Mouse (Mus musculus) forebrain, embryonic 11.5 days (tissue): ENCODE results near the gene Tubgcp6. TPM values are rescaled to one million over a fixed set of nuclear protein-coding genes. Genes with fewer than 3 reads are reported as not detected.

ENCODE experiments used
- ATAC-seq: fragments of 200-750 bp; cut with Nextera tagmentation; replicated peaks from 2 replicates; pipeline ENCODE4 v1.8.0; 2017; ENCODE audit warnings: moderate TSS enrichment; ENCODE audit not compliant: low FRiP score
- DNase-seq: peaks from one replicate; pipeline ENCODE4 v3.0.0-alpha.2; 2017; ENCODE audit warnings: low spot score
- H3K27ac ChIP-seq: fragments of 300-500 bp; sonication (generic); 2 replicates; pipeline ENCODE4 v1.5.1; 2014; ENCODE audit warnings: low read depth, low read length
- H3K27me3 ChIP-seq: fragments of 300-500 bp; sonication (generic); 2 replicates; pipeline ENCODE4 v1.6.1; 2014; ENCODE audit warnings: mild to moderate bottlenecking, low read length, mixed read lengths; ENCODE audit not compliant: control insufficient read depth, insufficient read depth
- H3K36me3 ChIP-seq: fragments of 300-500 bp; sonication (generic); 2 replicates; pipeline ENCODE4 v1.6.1; 2014; ENCODE audit warnings: mild to moderate bottlenecking, low read length, moderate library complexity, mixed read lengths; ENCODE audit not compliant: control insufficient read depth, insufficient read depth
- H3K4me1 ChIP-seq: fragments of 300-500 bp; sonication (generic); replicated peaks from 2 replicates; pipeline ENCODE4 v1.6.1; 2014; ENCODE audit warnings: low read length, mixed read lengths; ENCODE audit not compliant: control insufficient read depth, insufficient read depth
- H3K4me2 ChIP-seq: fragments of 300-500 bp; sonication (generic); 2 replicates; pipeline ENCODE4 v1.6.1; 2014; ENCODE audit warnings: low read depth, mild to moderate bottlenecking, low read length, moderate library complexity, mixed read lengths; ENCODE audit not compliant: severe bottlenecking
- H3K4me3 ChIP-seq: fragments of 300-500 bp; sonication (generic); 2 replicates; pipeline ENCODE4 v1.5.1; 2014; ENCODE audit warnings: low read depth, low read length
- H3K9ac ChIP-seq: fragments of 300-500 bp; sonication (generic); 2 replicates; pipeline ENCODE4 v1.6.1; 2014; ENCODE audit warnings: low read length
- H3K9me3 ChIP-seq: fragments of 300-500 bp; sonication (generic); 2 replicates; pipeline ENCODE4 v1.6.1; 2016; ENCODE audit warnings: low read length, mixed read lengths; ENCODE audit not compliant: control insufficient read depth
- WGBS: fragments of 180-500 bp; shearing (Covaris S2); extraction: QIAGEN DNeasy Blood & Tissue Kit; methylation state at CpG from one replicate; pipeline ENCODE4 v1.1.7; 2014; 5-methylcytosine and 5-hydroxymethylcytosine counted together
- polyA plus RNA-seq: library from polyadenylated mRNA; unstranded; fragments of >200 nt; fragmentation: Nextera tagmentation; extraction: Ambion mirVana; gene quantifications from 2 replicates; pipeline ENCODE4 v1.2.1, GENCODE M21; 2014

Gene Tubgcp6
- polyA plus RNA-seq, 1 experiment from 2014 or later = 24.2 TPM

DNA sequence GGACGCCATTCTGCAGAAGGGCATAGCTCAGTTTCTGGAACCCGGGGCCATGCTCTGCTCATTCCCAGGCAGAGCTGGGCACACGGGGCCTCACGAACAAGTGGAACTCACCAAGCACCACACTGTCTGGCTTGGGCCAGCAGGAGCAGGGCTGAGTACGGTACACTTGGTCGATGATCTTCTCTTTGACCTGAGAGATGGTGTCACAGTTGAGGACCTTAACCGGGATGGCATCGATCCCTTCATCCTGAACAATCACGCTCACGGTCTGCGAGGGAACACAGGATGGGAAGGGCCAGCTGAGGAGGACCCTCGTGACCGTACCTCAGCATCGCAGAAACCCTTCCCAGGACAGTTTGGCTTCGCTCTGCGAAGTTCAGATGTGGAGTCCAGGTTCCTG is 35.6 kb upstream of the Tubgcp6 start:
- no peak overlapping the region for H3K4me2 ChIP-seq
- ATAC-seq (no peak), DNase-seq (no peak)
- no peaks in the 10 kb centered on the region for H3K4me1 ChIP-seq
- no peaks in the 10 kb centered on the region for H3K9me3 ChIP-seq
- no peak overlapping the region for H3K4me3 ChIP-seq
- no peak overlapping the region for H3K9ac ChIP-seq
- H3K27ac ChIP-seq = no peak overlapping the region
- 90% methylated on average over 16 of the region's 16 CpGs for WGBS
- H3K36me3 ChIP-seq = peaks cover 56% of the 10 kb centered on the region
- no peaks in the 10 kb centered on the region for H3K27me3 ChIP-seq

DNA sequence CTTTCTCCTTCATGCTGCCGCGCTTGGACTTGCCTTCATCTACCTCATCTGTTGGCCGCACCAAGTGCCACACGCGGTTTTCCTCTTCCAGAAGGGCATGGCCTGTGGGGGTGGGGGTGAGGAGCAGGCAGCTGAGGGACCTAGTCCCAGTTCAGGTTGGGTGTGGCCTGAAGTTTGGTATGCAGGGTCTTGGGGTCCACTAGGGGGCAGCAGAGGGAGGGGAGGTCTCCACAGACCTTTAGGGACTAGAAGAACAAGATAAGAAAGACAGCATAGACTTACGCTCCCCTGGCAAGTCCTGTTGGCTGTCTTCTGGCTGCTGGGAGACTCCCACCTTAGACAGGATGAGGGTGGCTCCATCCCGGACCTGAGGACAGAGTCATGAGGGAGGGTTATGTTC is 35.0 kb upstream of the Tubgcp6 start:
- Histone ChIP-seq H3K27ac (no peak overlapping the region), H3K4me1 (no peaks in the 10 kb centered on the region), H3K4me2 (no peak overlapping the region), H3K9me3 (no peaks in the 10 kb centered on the region), H3K27me3 (no peaks in the 10 kb centered on the region), H3K36me3 (peaks cover 52% of the 10 kb centered on the region), H3K4me3 (no peak overlapping the region), H3K9ac (no peak overlapping the region)
- peak; percentile 86 for DNase-seq
- peak; percentile 45 for ATAC-seq
- WGBS = 71% methylated on average over 7 of the region's 7 CpGs

GRCm38 (mm10) chr15:89152312-89152711 is 29.4 kb upstream of the Tubgcp6 start:
- H3K4me2 ChIP-seq = peak overlapping the region; percentile 24
- peaks cover 15% of the 10 kb centered on the region for H3K36me3 ChIP-seq
- ATAC-seq (peak; percentile 74), DNase-seq (peak; percentile 85)
- peaks cover 25% of the 10 kb centered on the region for H3K4me1 ChIP-seq
- no peaks in the 10 kb centered on the region for H3K9me3 ChIP-seq
- peak overlapping the region; percentile 27 for H3K9ac ChIP-seq
- H3K27ac ChIP-seq = peak overlapping the region; percentile 69
- no peaks in the 10 kb centered on the region for H3K27me3 ChIP-seq
- H3K4me3 ChIP-seq = no peak overlapping the region

DNA sequence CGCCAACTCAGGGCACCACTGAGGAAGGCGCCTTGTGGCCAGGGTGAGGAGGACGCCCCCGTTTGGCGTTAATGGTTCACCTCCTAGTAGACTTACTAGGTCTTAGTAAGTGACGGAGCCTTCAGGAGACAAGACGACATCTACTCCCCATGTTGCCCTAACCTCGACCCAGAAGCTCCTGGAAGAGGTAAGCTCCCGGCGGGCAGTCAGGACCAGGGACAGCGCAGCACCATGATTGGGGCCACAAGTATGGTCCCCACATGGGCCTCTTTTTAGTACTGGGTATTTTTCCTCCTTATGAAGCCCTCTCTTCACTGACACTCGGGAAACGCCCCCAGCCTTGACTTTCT is 27.1 kb upstream of the Tubgcp6 start:
- Histone ChIP-seq H3K27me3 (no peaks in the 10 kb centered on the region), H3K27ac (peak overlapping the region; percentile 84; the same call in 1 of the 2 replicates), H3K9me3 (no peaks in the 10 kb centered on the region), H3K36me3 (no peaks in the 10 kb centered on the region), H3K4me1 (peaks cover 32% of the 10 kb centered on the region), H3K4me2 (peak overlapping the region; percentile 90), H3K9ac (peak overlapping the region; percentile 93), H3K4me3 (peak overlapping the region; percentile 61)
- ATAC-seq (0 out of 2 replicates have a peak, but pooled peaks have one; percentile 8), DNase-seq (peak; percentile 75)
- WGBS = 1% methylated on average over 13 of the region's 13 CpGs

DNA sequence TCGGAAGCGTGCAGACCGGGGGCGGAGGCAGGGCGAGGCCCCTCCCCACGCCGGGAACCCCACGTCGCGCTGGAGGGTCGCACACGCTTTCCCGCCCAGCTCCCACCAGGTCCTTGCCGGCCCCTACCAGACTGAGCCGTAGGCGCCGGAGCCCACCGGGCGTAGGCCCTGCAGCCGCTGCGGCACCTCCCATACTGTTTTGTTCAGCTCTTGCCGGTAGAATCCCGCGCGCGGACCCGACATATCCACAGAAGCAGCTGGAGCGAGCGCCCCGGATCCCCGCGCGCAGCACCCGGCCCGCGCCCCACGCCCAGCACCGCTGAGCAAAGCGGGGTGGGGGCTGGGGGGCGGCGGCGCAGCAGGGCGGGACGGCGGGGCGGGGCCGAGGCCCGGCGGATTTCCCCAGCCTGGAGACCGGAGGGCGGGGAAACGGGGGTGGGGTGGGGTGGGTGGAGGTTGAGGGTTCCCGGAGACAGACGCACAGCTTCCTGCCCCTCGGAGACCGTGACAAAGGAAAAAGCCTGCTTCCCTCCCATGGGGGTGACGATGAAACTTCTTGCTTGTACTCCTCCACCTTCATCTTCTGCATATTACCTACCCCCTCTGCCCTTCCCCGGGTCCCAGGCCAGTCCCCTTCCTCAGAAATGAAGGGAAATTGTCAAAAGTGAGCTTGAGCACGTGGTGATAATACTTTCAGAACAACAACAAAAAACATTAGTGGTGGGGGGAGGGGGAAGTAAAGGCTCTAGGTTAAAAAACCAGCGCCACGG is 26.5 kb upstream of the Tubgcp6 start, which contains the start of gene Mapk11:
Mapk11 (minus strand) TSS at position 358 of the 770 bp plus-strand sequence.
- ATAC-seq (peak; percentile 63), DNase-seq (peak; percentile 85)
- H3K4me2 ChIP-seq = peak within 1 kb of the TSS; percentile 90
- peak within 1 kb of the TSS; percentile 84 for H3K27ac ChIP-seq
- peaks cover 32% of the 10 kb centered on the region for H3K4me1 ChIP-seq
- H3K27me3 ChIP-seq = no peaks in the 10 kb centered on the region
- peak within 1 kb of the TSS; percentile 61 for H3K4me3 ChIP-seq
- H3K9ac ChIP-seq = peak within 1 kb of the TSS; percentile 93
- no peaks in the 10 kb centered on the region for H3K9me3 ChIP-seq
- WGBS = under 1% methylated on average over 55 of the region's 61 CpGs
- no peaks in the 10 kb centered on the region for H3K36me3 ChIP-seq

- H3K27me3 ChIP-seq = no peaks in the 10 kb centered on the region
- H3K4me2 ChIP-seq = peak overlapping the region; percentile 90
- no peaks in the 10 kb centered on the region for H3K9me3 ChIP-seq
- H3K27ac ChIP-seq = peak overlapping the region; percentile 84; the same call in 1 of the 2 replicates
- ATAC-seq (no peak; the same call in 1 of the 2 replicates), DNase-seq (no peak)
- no peaks in the 10 kb centered on the region for H3K36me3 ChIP-seq
- peak overlapping the region; percentile 61 for H3K4me3 ChIP-seq
- peak overlapping the region; percentile 93 for H3K9ac ChIP-seq
- 3% methylated on average over 25 of the region's 25 CpGs for WGBS
- H3K4me1 ChIP-seq = peaks cover 32% of the 10 kb centered on the region
Observed at GRCm38 (mm10) chr15:89148496-89149270, 25.8 kb upstream of the Tubgcp6 start.

DNA sequence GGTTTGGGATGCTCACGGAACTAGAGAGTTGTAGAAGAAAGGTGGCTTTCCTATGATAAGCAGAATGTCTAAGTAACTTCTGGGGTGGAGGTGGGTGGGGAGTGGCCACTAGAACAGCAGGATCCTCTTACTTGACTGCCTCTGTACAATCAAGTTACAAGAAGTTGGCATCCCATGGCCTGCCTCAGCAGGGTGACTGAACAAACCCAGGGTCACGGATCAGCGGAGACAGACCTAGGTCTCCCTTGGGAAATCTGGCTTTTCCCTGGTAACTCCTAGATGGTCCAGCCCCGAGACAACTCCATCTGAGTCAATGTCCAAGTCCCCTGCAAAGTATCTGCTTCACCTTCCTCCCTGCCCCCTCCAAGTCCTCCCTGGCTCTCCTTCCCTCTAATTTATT is 25.0 kb upstream of the Tubgcp6 start:
- H3K36me3 ChIP-seq = no peaks in the 10 kb centered on the region
- H3K4me2 ChIP-seq = peak overlapping the region; percentile 90
- peaks cover 32% of the 10 kb centered on the region for H3K4me1 ChIP-seq
- H3K27ac ChIP-seq = no peak overlapping the region
- H3K9ac ChIP-seq = peak overlapping the region; percentile 93
- no peaks in the 10 kb centered on the region for H3K27me3 ChIP-seq
- peak overlapping the region; percentile 61 for H3K4me3 ChIP-seq
- 45% methylated on average over 4 of the region's 4 CpGs for WGBS
- DNase-seq = no peak
- ATAC-seq = no peak
- H3K9me3 ChIP-seq = no peaks in the 10 kb centered on the region

DNA sequence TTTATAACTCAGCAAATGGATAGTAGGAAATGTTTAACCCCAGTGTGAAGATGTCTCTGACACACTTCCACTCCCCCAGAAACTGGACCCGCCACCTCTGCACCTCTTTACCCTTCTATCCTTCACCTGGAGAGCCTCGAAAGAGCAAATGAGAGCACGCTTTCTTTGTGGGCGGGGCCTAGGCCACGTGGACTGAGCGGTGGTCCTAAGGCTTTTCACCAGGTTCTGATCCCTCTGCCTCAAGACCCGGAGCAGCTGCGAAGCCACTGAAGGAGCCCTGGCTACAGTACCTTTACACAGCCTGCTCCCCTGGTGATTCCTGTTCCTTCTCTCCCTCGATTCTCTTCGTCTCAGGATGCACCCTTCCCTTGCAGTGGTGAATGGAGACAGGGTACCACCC is 24.5 kb upstream of the Tubgcp6 start:
- DNase-seq = no peak
- peak overlapping the region; percentile 90 for H3K4me2 ChIP-seq
- H3K9ac ChIP-seq = peak overlapping the region; percentile 39
- peaks cover 31% of the 10 kb centered on the region for H3K4me1 ChIP-seq
- 20% methylated on average over 10 of the region's 10 CpGs for WGBS
- no peaks in the 10 kb centered on the region for H3K27me3 ChIP-seq
- no peak for ATAC-seq
- H3K36me3 ChIP-seq = no peaks in the 10 kb centered on the region
- H3K4me3 ChIP-seq = peak overlapping the region; percentile 27
- H3K27ac ChIP-seq = no peak overlapping the region
- H3K9me3 ChIP-seq = no peaks in the 10 kb centered on the region
